Comparison of ENCODE assay signal across 9 mouse cellular contexts in the genomic region with DNA sequence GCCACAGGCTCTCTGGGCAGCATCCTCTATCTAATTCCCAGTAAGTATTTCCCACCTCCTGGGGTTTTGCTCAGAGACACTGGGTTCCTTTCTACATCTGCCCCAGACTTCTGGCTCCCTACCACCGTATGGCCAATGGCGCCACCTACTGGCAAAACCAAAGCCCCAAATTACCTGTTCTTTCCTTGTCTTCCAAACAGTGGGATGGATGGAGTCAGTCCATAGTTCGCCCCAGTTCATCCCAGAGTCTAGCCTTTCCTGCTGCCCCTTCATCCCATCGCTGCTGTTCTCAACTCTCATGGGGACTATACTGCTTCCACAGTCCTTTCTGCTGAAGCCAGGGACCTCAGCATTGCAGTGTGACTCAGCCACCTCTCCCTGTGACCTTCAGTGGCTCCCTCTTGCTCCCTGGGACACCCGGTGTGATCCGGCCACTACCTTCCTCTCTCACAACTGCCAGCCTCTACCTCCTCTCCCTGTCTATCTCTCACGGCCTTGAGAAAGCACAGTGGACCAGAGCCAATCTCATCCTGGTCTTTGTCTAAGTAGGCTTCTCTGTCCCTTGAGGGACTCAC. TPM values are rescaled to one million over a fixed set of nuclear protein-coding genes. Genes with fewer than 3 reads are reported as not detected.
DNase-seq lines count a peak whose midpoint lies in the region; ATAC-seq and TF ChIP-seq lines count a peak whose summit lies in the region.
"Had no signal": no experiment of that assay in that cellular context is flagged by ENCODE, and none has a peak within 500 bp of the region (broad histone marks: within the 10 kb centered on the region; RNA-seq: fewer than 3 reads in every experiment).

No protein-coding gene starts in this region.

- H3K27ac ChIP-seq in forebrain, embryonic 10.5 days = peak overlapping the region; percentile 58
- H3K27ac ChIP-seq in forebrain, embryonic 16.5 days (ENCODE audit: low read length) = no peak overlapping the region
- no peak overlapping the region for H3K27ac ChIP-seq in liver, embryonic 14.5 days
- H3K27ac ChIP-seq: hindbrain, embryonic 15.5 days had no signal

- peak; percentile 68 for DNase-seq in forebrain, embryonic 10.5 days (ENCODE audit: extremely low spot score, low spot score)
- DNase-seq in ovary, postnatal 10 days (ENCODE audit: low spot score) = peak; percentile 52
- no peak for DNase-seq in ovary, adult 18-20 months (ENCODE audit: low spot score)
- DNase-seq in cerebellum, postnatal 14 days = peak; percentile 92 to 95
- DNase-seq in heart, postnatal 36 days = peak; percentile 75 to 83
- DNase-seq in liver, embryonic 14.5 days (ENCODE audit: low read depth in 3 of 3, low spot score in 3 of 3) = no peak
- DNase-seq in spleen, postnatal 10 days (ENCODE audit: low spot score in 2 of 2) = peak; percentile 37 to 74

- TF ChIP-seq EP300 in liver, embryonic 14.5 days (IDR thresholded peaks at IDR 0.05; ENCODE audit: low read depth) = no peak

- TF ChIP-seq CTCF in liver, embryonic 14.5 days (IDR thresholded peaks at IDR 0.05; ENCODE audit: low read depth) = peak; percentile 77

- H3K27me3 ChIP-seq in forebrain, embryonic 10.5 days (ENCODE audit: poor library complexity, severe bottlenecking) = no peaks in the 10 kb centered on the region; the same call in 1 of the 2 replicates
- no peaks in the 10 kb centered on the region for H3K27me3 ChIP-seq in forebrain, embryonic 16.5 days (replicated peaks; ENCODE audit: control insufficient read depth, insufficient read depth, low read length)
- H3K27me3 ChIP-seq in liver, embryonic 14.5 days (ENCODE audit: control insufficient read depth, insufficient read depth, low read length) = no peaks in the 10 kb centered on the region
- H3K27me3 ChIP-seq: hindbrain, embryonic 15.5 days had no signal

- no peaks in the 10 kb centered on the region for H3K36me3 ChIP-seq in forebrain, embryonic 10.5 days (replicated peaks)
- no peaks in the 10 kb centered on the region for H3K36me3 ChIP-seq in forebrain, embryonic 16.5 days (ENCODE audit: control insufficient read depth, insufficient read depth)
- no peaks in the 10 kb centered on the region for H3K36me3 ChIP-seq in liver, embryonic 14.5 days (replicated peaks; ENCODE audit: control insufficient read depth, insufficient read depth, low read depth)
- H3K36me3 ChIP-seq: hindbrain, embryonic 15.5 days had no signal

- no peaks in the 10 kb centered on the region for H3K9me3 ChIP-seq in forebrain, embryonic 10.5 days
- H3K9me3 ChIP-seq in forebrain, embryonic 16.5 days (ENCODE audit: control insufficient read depth, low read length) = no peaks in the 10 kb centered on the region
- no peaks in the 10 kb centered on the region for H3K9me3 ChIP-seq in liver, embryonic 14.5 days (ENCODE audit: control insufficient read depth, low read length)
- H3K9me3 ChIP-seq: hindbrain, embryonic 15.5 days had no signal

- WGBS in forebrain, embryonic 10.5 days = 38% methylated on average over 7 of the region's 7 CpGs
- 43% methylated on average over 7 of the region's 7 CpGs for WGBS in forebrain, embryonic 16.5 days
- WGBS in liver, embryonic 14.5 days (ENCODE audit: insufficient replicate concordance) = 20% methylated on average over 7 of the region's 7 CpGs

- intact Hi-C loops in heart, postnatal 36 days (cut with DNase I) = loop anchor here (1.0 to 5.0 kb wide), 2 partner anchors 224 to 258 kb away; no protein-coding TSS in a partner anchor

- H3K9ac ChIP-seq in forebrain, embryonic 16.5 days (replicated peaks; ENCODE audit: low read depth, low read length) = no peak overlapping the region
- no peak overlapping the region for H3K9ac ChIP-seq in liver, embryonic 14.5 days (replicated peaks)
- H3K9ac ChIP-seq: hindbrain, embryonic 15.5 days had no signal

- no peak overlapping the region for H3K4me2 ChIP-seq in forebrain, embryonic 16.5 days (ENCODE audit: low read length)
- no peak overlapping the region for H3K4me2 ChIP-seq in liver, embryonic 14.5 days (ENCODE audit: low read depth)
- H3K4me2 ChIP-seq: hindbrain, embryonic 15.5 days had no signal

- no peak overlapping the region for H3K4me3 ChIP-seq in forebrain, embryonic 10.5 days
- no peak overlapping the region for H3K4me3 ChIP-seq in forebrain, embryonic 16.5 days (replicated peaks; ENCODE audit: low read length)
- no peak overlapping the region for H3K4me3 ChIP-seq in liver, embryonic 14.5 days (ENCODE audit: insufficient read depth in 1 of 2, low read depth in 2 of 2, low read length in 2 of 2)
- H3K4me3 ChIP-seq: hindbrain, embryonic 15.5 days had no signal

- no peak for ATAC-seq in forebrain, embryonic 16.5 days
- no peak for ATAC-seq in liver, embryonic 14.5 days (ENCODE audit: insufficient read depth)

- H3K4me1 ChIP-seq in forebrain, embryonic 10.5 days = peaks cover 17% of the 10 kb centered on the region
- H3K4me1 ChIP-seq in forebrain, embryonic 16.5 days (replicated peaks; ENCODE audit: control insufficient read depth, insufficient read depth, low read length) = peaks cover 19% of the 10 kb centered on the region
- no peaks in the 10 kb centered on the region for H3K4me1 ChIP-seq in liver, embryonic 14.5 days (replicated peaks; ENCODE audit: control insufficient read depth in 2 of 2, insufficient read depth in 2 of 2, low read length in 1 of 2)

RNA-seq across cellular contexts. Expression of a gene that starts 16.6 kb away (rescaled TPM):
- polyA plus RNA-seq in forebrain, embryonic 10.5 days (2016; fragmentation: Nextera tagmentation; extraction: Ambion mirVana) = 9.7 and 10.0 TPM in 2 replicates
- polyA plus RNA-seq in forebrain, embryonic 16.5 days (2015; fragmentation: Nextera tagmentation; extraction: Ambion mirVana) = 41.7 and 44.9 TPM in 2 replicates
- total RNA-seq in heart, postnatal 36 days (2021) = 10 to 100 TPM in 1 of 2 experiments, 1 to 10 TPM in 1; 9.8 to 14.5 TPM
- 1.1 and 1.2 TPM in 2 replicates for polyA plus RNA-seq in liver, embryonic 14.5 days (2012; rRNA removed)
- 0.57 and 1.4 TPM in 2 replicates for polyA plus RNA-seq in liver, embryonic 14.5 days (2014; fragmentation: Nextera tagmentation; extraction: Ambion mirVana)

Comparison
In these comparisons a context has a peak if more than half of its experiments do, and no peak if none do; other contexts are left out.
1. DNase-seq: peak in forebrain, embryonic 10.5 days (single experiment), ovary, postnatal 10 days (single experiment), cerebellum, postnatal 14 days (2 of 2), heart, postnatal 36 days (2 of 2) and spleen, postnatal 10 days (2 of 2); none in ovary, adult 18-20 months (single experiment) and liver, embryonic 14.5 days (0 of 3).